Mouse (Mus musculus) myocyte (in vitro differentiated cells): ENCODE data around the gene Csnk2b. TPM values are rescaled to one million over a fixed set of nuclear protein-coding genes. Genes with fewer than 3 reads are reported as not detected.

Experiments
- H3K27me3 ChIP-seq: one replicate; pipeline ENCODE4 v1.6.1; 2011; ENCODE audit not compliant: control insufficient read depth, insufficient read depth, insufficient read length
- H3K36me3 ChIP-seq: one replicate; pipeline ENCODE4 v1.6.1; 2011; ENCODE audit not compliant: control insufficient read depth, insufficient read depth
- H3K4me2 ChIP-seq: one replicate; pipeline ENCODE4 v1.6.1; 2011; ENCODE audit warnings: low read depth, control low read depth
- H3K4me3 ChIP-seq: one replicate; pipeline ENCODE4 v1.5.1; 2011; ENCODE audit warnings: mild to moderate bottlenecking, control low read depth, moderate library complexity
- H3K79me2 ChIP-seq: one replicate; pipeline ENCODE4 v1.6.1; 2011; ENCODE audit not compliant: control insufficient read depth, insufficient read depth
- H3ac ChIP-seq: one replicate; pipeline ENCODE4 v1.6.1; 2011; ENCODE audit not compliant: control insufficient read depth, insufficient read length
- CEBPB ChIP-seq: IDR thresholded peaks from 2 replicates; pipeline ENCODE4 v1.6.1; 2011; ENCODE audit warnings: mild to moderate bottlenecking, moderate library complexity; ENCODE audit not compliant: poor library complexity, insufficient read depth, severe bottlenecking
- E2F4 ChIP-seq: IDR thresholded peaks from one replicate; pipeline ENCODE4 v1.6.1; 2011; ENCODE audit warnings: mild to moderate bottlenecking, control low read depth, moderate library complexity; ENCODE audit not compliant: insufficient read depth
- MAX ChIP-seq: IDR thresholded peaks from one replicate; pipeline ENCODE4 v1.6.1; 2011; ENCODE audit warnings: low read depth, mild to moderate bottlenecking, control low read depth
- MYOD1 ChIP-seq, 3 experiments: IDR thresholded peaks; one replicate each; pipeline ENCODE4 v1.6.1; 2011; ENCODE audit warnings: control low read depth in 2 of 3, low read depth in 2 of 3, mild to moderate bottlenecking in 2 of 3, moderate library complexity in 1 of 3; ENCODE audit not compliant: insufficient read length in 2 of 3, control insufficient read depth in 1 of 3
- MYOG ChIP-seq, 3 experiments: IDR thresholded peaks; one replicate each; pipeline ENCODE4 v1.6.1; 2011; ENCODE audit warnings: control low read depth in 2 of 3, low read depth in 2 of 3, mild to moderate bottlenecking in 2 of 3; ENCODE audit not compliant: insufficient read length in 2 of 3, control insufficient read depth in 1 of 3, insufficient read depth in 1 of 3
- POLR2A ChIP-seq: IDR thresholded peaks from one replicate; pipeline ENCODE4 v1.6.1; 2011; ENCODE audit warnings: low read depth, mild to moderate bottlenecking, control low read depth, moderate library complexity; ENCODE audit not compliant: insufficient read length
- POLR2AphosphoS2 ChIP-seq: IDR thresholded peaks from one replicate; pipeline ENCODE4 v1.6.1; 2011; ENCODE audit warnings: low read depth, control low read depth; ENCODE audit not compliant: insufficient read length
- REST ChIP-seq: IDR thresholded peaks from one replicate; pipeline ENCODE4 v1.6.1; 2011; ENCODE audit warnings: mild to moderate bottlenecking, control low read depth, moderate library complexity; ENCODE audit not compliant: insufficient read depth, insufficient read length
- SRF ChIP-seq: IDR thresholded peaks from one replicate; pipeline ENCODE4 v1.6.1; 2011; ENCODE audit warnings: low read depth; ENCODE audit not compliant: control insufficient read depth, insufficient read length
- TCF12 ChIP-seq: IDR thresholded peaks from one replicate; pipeline ENCODE4 v1.6.1; 2011; ENCODE audit warnings: mild to moderate bottlenecking, control low read depth; ENCODE audit not compliant: poor library complexity, insufficient read depth, severe bottlenecking
- TCF3 ChIP-seq: IDR thresholded peaks from one replicate; pipeline ENCODE4 v1.6.1; 2011; ENCODE audit warnings: low read depth, control low read depth; ENCODE audit not compliant: insufficient read length
- USF1 ChIP-seq: IDR thresholded peaks from one replicate; pipeline ENCODE4 v1.6.1; 2011; ENCODE audit warnings: low read depth, mild to moderate bottlenecking, control low read depth, moderate library complexity
- polyA plus RNA-seq: library from polyadenylated mRNA; unstranded; fragments of >200 nt; fragmentation: generic; extraction: Trizol; gene quantifications from one replicate; pipeline ENCODE4 v1.2.1, GENCODE M21; 2012; ENCODE audit warnings: missing spikeins

Gene Csnk2b
- polyA plus RNA-seq, 1 experiment: 320 TPM

DNA sequence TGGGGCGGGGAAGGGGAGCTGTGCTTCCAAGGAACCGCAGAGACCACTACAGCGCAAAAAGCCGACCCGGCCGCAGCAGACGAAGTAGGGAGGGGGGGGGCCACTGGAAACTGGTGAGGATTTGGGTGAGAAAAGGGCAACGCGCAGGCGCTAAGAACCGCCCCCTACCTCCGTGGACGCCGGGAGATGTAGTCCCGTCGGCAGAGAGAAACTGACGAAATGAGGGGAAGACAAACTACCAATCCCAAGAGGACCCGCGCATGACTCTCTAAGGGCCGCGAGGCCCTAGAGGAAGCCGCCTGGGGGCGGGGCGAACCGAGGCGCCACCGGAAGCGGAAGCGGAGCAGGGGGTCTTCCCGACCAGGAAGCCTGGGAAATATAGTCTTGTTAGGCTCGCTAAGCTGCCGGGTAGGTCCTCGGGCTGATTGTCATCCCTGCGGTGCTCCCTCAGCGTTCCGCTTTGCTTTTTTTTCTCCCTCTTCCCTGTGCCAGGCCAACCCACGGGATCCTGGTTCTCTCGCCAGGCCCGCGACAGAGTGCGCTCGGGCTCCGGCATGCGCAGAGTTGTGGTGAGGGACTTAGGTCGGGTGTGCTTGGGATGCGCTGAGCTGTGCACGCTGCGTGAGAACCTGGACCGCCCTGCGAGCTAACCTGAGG, 582 bp downstream of the Csnk2b start, which contains the start of gene Gpank1:
Gpank1 (plus strand) TSS at position 313 of the 657 bp plus-strand sequence.
- peaks cover 7% of the 10 kb centered on the region for H3K36me3 ChIP-seq
- TF ChIP-seq TCF3 (no peak), MAX (no peak), E2F4 (no peak), MYOD1 (IDR thresholded peaks at IDR 0.05; ENCODE audit: control insufficient read depth in 1 of 3, insufficient read length in 2 of 3, low read depth in 2 of 3) (no peak), REST (no peak), POLR2A (peak; percentile 51), SRF (peak; percentile 38), POLR2AphosphoS2 (peak; percentile 41), CEBPB (no peak)
- peak within 1 kb of the TSS; percentile 97 for H3K4me2 ChIP-seq
- H3K79me2 ChIP-seq: peaks cover 30% of the 10 kb centered on the region
- H3ac ChIP-seq: peak within 1 kb of the TSS; percentile 66
- no peaks in the 10 kb centered on the region for H3K27me3 ChIP-seq
- H3K4me3 ChIP-seq: peak within 1 kb of the TSS; percentile 97

DNA sequence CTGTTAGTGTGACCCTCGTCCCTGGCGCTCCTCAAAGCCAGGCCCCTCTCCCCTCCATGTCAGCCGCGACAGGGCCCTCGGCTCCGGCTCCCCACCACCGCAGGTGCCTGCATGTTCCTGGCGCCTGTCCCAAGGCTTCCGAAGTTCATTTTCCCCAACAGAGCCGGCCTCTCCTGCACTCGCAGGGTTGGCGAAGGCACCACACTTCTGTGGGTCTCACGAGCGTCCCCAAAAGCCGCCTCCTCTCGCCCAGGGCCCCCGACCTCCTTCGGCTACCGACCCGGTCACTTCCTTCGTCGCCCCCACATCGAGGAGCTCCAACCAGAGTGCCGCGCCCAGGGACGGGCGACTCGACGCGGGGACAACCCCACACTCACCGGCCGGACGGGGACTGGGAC, 1.1 kb downstream of the Csnk2b start:
- H3K79me2 ChIP-seq: peaks cover 30% of the 10 kb centered on the region
- peak overlapping the region; percentile 97 for H3K4me2 ChIP-seq
- H3K27me3 ChIP-seq: no peaks in the 10 kb centered on the region
- peaks cover 7% of the 10 kb centered on the region for H3K36me3 ChIP-seq
- peak overlapping the region; percentile 66 for H3ac ChIP-seq
- TF ChIP-seq POLR2AphosphoS2 (no peak), TCF3 (no peak), CEBPB (no peak), MAX (no peak), TCF12 (no peak), SRF (no peak), E2F4 (no peak), MYOD1 (IDR thresholded peaks at IDR 0.05; ENCODE audit: control insufficient read depth in 1 of 3, insufficient read length in 2 of 3, low read depth in 2 of 3) (no peak), MYOG (IDR thresholded peaks at IDR 0.05; ENCODE audit: control insufficient read depth in 1 of 3, insufficient read depth in 1 of 3, insufficient read length in 2 of 3, low read depth in 2 of 3) (no peak), REST (no peak), USF1 (no peak), POLR2A (no peak)
- H3K4me3 ChIP-seq: peak overlapping the region; percentile 97

DNA sequence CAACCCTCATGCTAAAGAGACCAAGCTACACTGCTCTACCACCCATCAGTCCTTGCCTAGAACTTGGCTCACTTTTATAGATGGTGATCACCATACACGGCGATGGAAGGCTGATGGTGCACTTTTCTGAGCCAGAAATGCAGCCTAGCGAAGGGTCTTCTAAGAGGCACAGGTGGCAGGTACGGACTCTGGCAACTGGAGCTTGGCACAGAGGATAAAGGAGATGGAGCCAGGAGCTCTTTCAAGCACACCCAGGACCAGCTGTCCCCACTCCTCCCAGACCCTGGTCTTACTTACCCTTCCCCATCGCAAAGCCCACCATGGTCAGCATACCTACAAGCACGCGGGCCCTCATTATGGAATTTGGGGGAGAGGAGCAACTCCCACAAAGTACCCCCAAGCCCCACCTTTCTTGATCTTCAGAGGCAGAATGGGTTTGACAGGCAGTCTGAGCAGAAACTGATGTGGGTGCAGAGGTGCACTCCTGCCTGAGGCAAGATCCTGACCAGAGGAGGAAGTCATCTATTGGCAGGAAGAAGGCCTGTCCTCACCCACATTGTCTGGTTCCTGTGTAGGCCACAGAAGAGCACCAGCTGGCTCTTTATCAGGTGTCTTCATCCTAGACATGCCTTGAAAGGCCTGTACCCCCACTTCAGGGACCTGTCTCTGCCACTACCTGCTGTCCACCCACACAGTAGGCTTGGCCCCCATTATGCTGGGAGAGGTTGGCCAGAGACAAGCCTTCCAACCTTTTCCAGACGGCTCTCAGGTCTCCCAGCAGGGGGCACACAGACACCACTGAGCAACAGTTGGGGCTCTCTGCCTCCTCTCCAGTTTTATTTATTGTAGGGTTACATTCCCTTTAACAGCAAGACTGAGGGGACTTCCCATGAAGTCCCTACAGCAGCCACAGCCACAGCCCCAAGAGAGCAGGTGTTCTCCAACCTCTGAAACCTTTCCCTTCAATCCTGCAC, 6.5 kb downstream of the Csnk2b start, which contains the start of gene Ly6g5b:
Ly6g5b (minus strand) TSS at position 383 of the 974 bp plus-strand sequence.
- Histone ChIP-seq H3K27me3 (no peaks in the 10 kb centered on the region), H3K4me2 (no peak within 1 kb of the TSS), H3ac (no peak within 1 kb of the TSS), H3K79me2 (peaks cover 10% of the 10 kb centered on the region), H3K4me3 (no peak within 1 kb of the TSS), H3K36me3 (peaks cover 13% of the 10 kb centered on the region)
- no peak for TF ChIP-seq SRF
- peak; percentile 3 for TF ChIP-seq POLR2AphosphoS2
- TF ChIP-seq TCF3: no peak

DNA sequence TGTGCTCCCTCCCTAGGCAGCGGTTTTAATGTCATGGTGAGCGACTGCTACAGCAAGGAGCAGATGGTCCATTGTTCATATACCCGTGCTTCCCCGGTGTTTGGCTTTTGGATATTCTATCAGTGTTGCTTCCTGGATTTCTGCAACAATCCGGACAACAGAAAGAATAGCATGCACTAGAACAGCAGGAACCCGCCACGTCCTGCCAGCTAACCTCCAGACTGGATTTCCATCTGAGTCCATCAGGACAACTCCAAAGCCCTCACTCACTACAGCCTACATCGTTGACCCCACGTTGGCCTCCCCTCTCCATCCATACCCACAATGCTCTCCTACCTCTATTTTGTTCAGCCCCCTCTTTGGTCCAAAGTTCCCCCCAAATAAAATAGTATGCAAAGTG, 10.1 kb downstream of the Csnk2b start:
- no peaks in the 10 kb centered on the region for H3K27me3 ChIP-seq
- no peak overlapping the region for H3ac ChIP-seq
- no peak for TF ChIP-seq CEBPB
- no peak for TF ChIP-seq MAX
- TF ChIP-seq POLR2AphosphoS2: no peak
- H3K4me3 ChIP-seq: no peak overlapping the region
- peaks cover 6% of the 10 kb centered on the region for H3K36me3 ChIP-seq
- no peak overlapping the region for H3K4me2 ChIP-seq
- no peaks in the 10 kb centered on the region for H3K79me2 ChIP-seq

DNA sequence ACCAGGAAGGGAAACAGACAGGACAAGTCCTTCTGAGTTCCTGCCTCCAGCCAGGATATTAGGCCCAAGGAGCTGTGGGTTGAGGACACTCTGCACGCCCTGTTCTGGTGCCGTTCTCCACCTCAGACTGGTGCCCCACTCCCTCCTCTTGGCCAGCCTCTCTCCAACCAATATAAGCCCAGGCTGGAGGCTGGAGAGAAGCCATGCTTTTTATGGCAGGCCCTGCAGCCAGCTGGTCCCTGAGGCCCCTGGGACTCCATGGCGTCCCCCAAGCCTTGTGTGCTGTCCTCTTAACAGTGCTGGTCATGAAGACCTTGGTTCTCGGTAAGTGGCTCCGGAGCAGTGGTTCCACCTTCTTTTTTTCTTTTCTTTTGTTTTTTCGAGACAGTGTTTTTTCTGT, 13.8 kb downstream of the Csnk2b start, which contains the start of gene Ly6g5c:
Ly6g5c (plus strand) TSS at position 183 of the 400 bp plus-strand sequence.
- H3K79me2 ChIP-seq: no peaks in the 10 kb centered on the region
- no peak for TF ChIP-seq REST
- no peak for TF ChIP-seq E2F4
- H3K4me3 ChIP-seq: no peak within 1 kb of the TSS

More for the DNA sequence above, 13.8 kb downstream of the Csnk2b start, which contains the start of gene Ly6g5c:
- no peak within 1 kb of the TSS for H3K4me2 ChIP-seq
- no peaks in the 10 kb centered on the region for H3K36me3 ChIP-seq
- H3ac ChIP-seq: no peak within 1 kb of the TSS
- no peaks in the 10 kb centered on the region for H3K27me3 ChIP-seq
